Mouse (Mus musculus): ENCODE measurements around the gene Parp3. TPM values are rescaled to one million over a fixed set of nuclear protein-coding genes. Genes with fewer than 3 reads are reported as not detected.

Gene Parp3
- total RNA-seq (2023), result 10 to 100 TPM; 28.7 to 34.4 TPM

DNA sequence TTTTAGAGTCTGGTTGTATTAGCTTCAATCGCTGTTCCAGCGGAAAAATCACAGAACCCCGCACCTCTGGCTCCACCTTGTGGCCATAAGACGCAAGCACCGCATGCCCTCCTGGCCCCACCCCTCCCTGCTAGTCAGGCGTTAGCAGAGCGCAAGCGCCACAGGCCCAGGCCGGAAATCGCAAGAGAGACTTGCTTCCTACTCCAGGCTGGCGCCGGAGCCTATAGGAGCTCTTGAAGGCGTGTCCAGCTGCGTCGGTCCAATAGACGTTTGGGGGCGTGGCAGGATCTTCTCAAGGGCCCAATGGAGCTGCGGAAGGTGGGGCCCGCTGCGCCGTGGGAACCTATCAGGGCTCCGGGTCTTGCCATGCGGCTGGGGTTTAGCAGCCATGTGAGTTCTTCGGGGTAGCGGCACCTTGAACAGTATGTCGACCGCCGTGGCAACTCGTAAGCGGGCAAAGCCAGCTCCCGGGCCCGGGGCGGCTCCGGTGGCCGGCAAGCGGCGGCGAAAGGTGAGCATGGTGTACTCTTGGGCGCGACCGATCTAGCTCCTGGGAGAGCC is at the start of gene Parp3:
Gene Parp3 (minus strand): TSS at position 26 of the 561 bp plus-strand sequence.

DNA sequence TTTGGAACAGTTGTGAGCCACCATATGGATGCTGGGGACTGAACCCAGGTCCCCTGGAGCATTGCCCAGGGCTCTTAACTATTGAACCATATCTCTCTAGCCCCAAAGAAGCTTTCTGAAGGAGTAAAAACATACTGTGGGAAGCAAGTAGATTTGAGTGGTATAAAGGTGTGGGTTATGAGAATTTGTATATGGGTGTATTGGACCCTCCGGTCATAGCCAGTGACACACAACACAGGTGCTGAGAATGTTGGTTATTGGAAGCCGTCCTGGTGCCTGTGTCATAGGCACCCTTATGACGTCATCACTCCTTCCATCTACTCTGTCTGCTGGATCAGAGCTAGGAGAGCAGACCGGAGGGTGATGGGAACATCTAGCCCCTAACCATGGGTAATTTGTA is 37.5 kb upstream of the Parp3 start, which contains the start of gene Iqcf5:
Gene Iqcf5 (plus strand): TSS at position 301 of the 400 bp plus-strand sequence.

DNA sequence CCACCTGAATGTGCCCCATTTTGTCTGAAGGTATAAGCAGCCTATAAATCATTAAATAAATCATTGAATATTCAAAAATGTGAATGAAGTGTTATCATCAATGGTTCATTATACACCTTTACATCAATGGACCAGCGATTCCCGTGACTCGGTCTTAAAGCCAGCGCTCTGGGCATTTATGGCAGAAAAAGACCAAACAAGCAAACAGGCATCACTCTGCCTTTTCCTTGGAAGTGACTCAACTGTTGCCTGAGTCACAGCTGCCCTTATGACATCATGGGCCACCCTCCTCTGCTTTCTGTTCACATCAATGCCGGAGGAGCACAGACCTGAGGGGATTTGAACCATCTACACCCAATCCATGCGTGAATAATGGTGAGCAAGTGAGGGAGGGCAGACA is 22.9 kb upstream of the Parp3 start, which contains the start of gene Iqcf1:
Gene Iqcf1 (plus strand): TSS at position 301 of the 400 bp plus-strand sequence.

DNA sequence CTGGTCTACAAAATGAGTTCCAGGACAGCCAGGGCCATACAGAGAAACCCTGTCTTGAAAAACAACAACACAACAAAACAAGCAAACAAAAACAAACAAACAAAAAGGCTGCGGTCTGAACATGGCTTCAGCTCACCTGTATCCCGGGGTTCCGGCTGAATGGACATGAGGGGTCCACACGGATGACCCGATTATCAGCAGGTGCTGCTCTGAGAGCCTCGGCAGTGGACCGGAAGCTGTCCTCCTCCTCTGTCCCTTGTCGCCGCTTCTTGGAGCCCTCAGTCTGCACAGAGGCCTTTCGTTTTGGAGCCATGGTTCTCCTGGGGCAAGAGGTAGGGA is 1.1 kb downstream of the Parp3 start, which contains the start of gene Rrp9:
Gene Rrp9 (plus strand): TSS at position 301 of the 339 bp plus-strand sequence.

DNA sequence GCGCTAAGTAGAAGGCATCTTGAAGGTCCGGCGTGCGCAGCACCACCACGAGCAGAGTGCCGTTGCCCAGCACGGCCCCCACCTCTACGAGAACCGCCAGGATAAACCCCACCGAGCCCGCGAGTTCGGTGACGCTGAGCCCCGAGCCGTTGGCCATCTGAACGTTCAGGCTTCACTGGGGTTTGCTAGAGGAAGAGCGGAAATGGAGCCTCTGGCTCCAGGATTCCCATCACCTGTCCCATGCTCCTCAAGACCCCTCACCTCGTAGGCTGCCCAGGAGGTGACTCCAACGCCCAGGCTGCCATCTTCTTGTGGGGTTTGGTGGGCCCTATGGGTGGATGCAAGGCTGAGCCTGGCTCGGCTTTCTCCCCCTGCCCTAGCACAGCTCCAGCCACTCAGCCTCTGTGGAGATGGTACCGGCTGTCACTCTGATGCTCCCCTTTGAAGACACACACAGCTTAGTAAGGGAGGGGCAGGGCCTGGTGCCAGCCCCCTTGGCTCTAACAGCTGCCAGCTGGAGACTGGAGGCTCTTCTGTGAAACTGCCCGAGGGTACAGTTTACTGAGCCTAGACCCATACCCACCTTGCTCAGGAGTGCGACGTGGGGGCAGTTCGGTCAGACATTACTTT is 11.1 kb downstream of the Parp3 start, which contains the start of gene Gpr62:
Gene Gpr62 (minus strand): TSS at position 368 of the 630 bp plus-strand sequence.

DNA sequence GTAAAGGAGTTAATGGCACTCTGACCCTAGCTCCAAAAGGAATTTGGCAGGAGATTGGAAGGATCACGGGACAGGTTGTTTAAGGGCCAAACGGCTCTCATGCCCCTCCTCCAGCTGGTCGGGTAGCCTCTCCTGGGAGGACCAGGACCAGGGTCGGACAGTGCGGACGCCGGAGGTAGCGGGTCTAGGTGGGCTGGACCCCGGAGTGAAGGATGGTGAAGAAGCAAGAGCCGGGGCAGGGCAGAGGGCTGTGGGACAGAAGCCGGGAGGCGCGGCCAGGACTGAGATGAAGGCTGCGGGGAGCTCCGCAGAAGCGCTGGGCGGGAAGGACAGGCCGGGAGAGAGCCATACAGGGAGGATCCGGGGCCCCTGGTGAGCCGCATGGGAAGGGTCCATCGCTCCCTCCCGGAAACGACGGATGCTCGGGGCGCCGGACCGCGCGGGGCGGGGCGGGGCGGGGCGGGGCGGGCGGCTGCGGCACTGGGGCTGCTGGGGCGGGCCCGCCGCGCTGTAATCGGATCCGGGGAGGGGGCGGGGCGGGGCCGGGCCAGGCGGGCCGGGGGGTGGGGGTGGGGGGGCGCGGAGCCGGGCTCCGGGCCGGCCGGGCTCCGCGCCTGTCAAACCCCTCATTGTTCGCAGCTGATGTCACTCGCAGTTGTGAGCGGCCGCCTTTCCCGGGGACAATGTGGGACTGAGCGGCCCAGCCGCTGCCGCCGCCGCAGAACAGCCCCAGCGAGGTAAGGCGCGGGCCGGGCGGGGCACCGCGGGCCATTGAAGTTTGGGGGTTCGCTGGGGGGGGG is 23.3 kb downstream of the Parp3 start, which contains the start of gene Pcbp4:
Gene Pcbp4 (plus strand): TSS at position 21 of the 800 bp plus-strand sequence.

DNA sequence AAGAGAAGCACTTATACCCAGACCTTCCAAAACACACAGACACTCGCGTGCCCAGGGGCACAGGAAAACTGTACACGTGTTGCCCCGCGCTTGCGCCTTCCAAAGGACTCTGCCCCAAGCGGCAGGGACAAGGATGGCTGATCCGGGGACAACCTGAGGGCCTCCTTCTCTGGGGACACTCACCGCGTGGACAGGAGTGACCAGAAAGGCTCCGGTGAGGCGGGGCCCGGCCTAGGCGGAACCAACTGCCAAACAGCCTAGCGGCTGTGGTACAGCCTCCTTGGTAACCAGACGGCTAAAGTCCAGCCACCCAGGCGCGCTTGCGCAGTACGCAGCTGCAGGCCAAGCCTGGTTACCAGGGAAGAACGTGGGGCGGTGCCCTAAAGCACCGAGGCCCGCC is 29.4 kb downstream of the Parp3 start, which contains the start of the genes Abhd14b and Abhd14a:
Gene Abhd14b (plus strand): TSS at position 112 of the 400 bp plus-strand sequence.
Gene Abhd14a (minus strand): TSS at position 331 of the 400 bp plus-strand sequence.

DNA sequence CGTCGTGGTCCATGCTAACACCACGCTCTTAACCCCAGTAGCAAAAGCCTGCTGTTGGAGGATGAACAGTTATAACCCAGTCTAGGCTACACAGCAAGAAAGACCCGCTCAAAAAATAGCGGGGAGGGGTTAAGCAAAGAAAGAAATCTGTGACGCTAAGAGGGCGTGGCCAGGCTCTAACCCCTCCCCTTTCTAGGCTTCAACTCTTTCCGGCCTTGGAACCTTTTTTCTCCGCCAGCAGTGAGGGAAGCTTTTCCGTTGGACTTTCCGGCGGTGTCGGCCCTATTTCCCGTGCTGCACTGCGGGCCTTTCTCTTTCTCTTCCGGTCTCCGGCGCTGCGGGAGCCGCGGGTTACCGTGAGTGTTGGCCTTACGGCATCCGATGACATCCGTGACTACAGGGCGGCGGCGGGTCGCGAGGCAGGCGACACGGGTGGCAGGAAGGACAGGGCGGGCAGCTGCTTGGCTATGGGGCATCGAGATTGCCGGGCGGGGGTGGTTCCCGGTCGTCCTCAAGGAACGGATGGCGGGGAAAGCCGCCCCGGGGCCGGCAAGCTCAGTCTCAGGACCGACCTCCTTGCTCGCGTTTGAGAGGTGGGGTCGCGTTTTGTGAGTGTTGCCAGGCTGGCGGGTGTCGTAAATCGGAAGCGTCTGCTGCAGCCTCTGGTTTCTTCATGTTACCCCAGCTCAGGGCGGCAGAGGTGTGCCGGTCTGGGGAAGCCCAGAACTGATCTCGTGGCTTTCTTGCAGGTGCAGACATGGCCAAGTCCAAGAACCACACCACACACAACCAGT is 47.3 kb downstream of the Parp3 start, which contains the start of gene Rpl29:
Gene Rpl29 (plus strand): TSS at position 234 of the 794 bp plus-strand sequence.

Other genes starting within 250 kb of the Parp3 start
- 10 to 100 TPM; 67.2 to 76.3 TPM for gene Alas1, start 228.3 kb downstream of the Parp3 start, total RNA-seq (2023)
- gene Poc1a, start 195.9 kb downstream of the Parp3 start, total RNA-seq (2023), result 1 to 10 TPM; 2.6 to 2.8 TPM
- 10 to 100 TPM; 38.7 to 44.6 TPM for gene Dusp7, start 108.3 kb downstream of the Parp3 start, total RNA-seq (2023)
- gene Rpl29, start 47.5 kb downstream of the Parp3 start, total RNA-seq (2023), result 100 to 1,000 TPM; 647 to 744 TPM
- gene Acy1, start 38.6 kb downstream of the Parp3 start, total RNA-seq (2023), result 1 to 10 TPM; 1.6 to 1.7 TPM
- 1 to 10 TPM; 2.5 to 6.6 TPM for gene Abhd14b, start 29.5 kb downstream of the Parp3 start, total RNA-seq (2023)
- gene Abhd14a, start 29.3 kb downstream of the Parp3 start, total RNA-seq (2023), result 1 to 10 TPM in 1 of 2 experiments, under 1 TPM in 1; 0.66 to 3.3 TPM
- gene Pcbp4, start 23.7 kb downstream of the Parp3 start, total RNA-seq (2023), result 1 to 10 TPM; 1.3 to 2.0 TPM
- under 1 TPM; 0.27 to 0.31 TPM for gene Gpr62, start 11.0 kb downstream of the Parp3 start, total RNA-seq (2023)
- 10 to 100 TPM; 18.4 to 19.8 TPM for gene Rrp9, start 986 bp downstream of the Parp3 start, total RNA-seq (2023)
- gene Iqcf1, start 23.0 kb upstream of the Parp3 start, total RNA-seq (2023), result not detected
- gene Iqcf5, start 37.6 kb upstream of the Parp3 start, total RNA-seq (2023), result not detected
- gene Iqcf3, start 84.7 kb upstream of the Parp3 start, total RNA-seq (2023), result not detected
- gene Iqcf4, start 94.0 kb upstream of the Parp3 start, total RNA-seq (2023), result not detected
- not detected for gene Iqcf6, start 149.6 kb upstream of the Parp3 start, total RNA-seq (2023)
- gene Grm2, start 179.1 kb upstream of the Parp3 start, total RNA-seq (2023), result not detected
- gene Tex264, start 209.0 kb upstream of the Parp3 start, total RNA-seq (2023), result 10 to 100 TPM; 33.1 to 36.4 TPM